Mouse (Mus musculus): ENCODE measurements around the gene Fto. TPM values are rescaled to one million over a fixed set of nuclear protein-coding genes. Genes with fewer than 3 reads are reported as not detected.

Gene Fto
- total RNA-seq, 2 experiments from 2014 or later, result 7.5 to 7.9 TPM

GRCm38 (mm10) chr8:91509206-91509899, 196.0 kb downstream of the Fto start:
- ATAC-seq (replicated peaks; ENCODE audit: low FRiP score, poor library complexity, severe bottlenecking), result no peak

DNA sequence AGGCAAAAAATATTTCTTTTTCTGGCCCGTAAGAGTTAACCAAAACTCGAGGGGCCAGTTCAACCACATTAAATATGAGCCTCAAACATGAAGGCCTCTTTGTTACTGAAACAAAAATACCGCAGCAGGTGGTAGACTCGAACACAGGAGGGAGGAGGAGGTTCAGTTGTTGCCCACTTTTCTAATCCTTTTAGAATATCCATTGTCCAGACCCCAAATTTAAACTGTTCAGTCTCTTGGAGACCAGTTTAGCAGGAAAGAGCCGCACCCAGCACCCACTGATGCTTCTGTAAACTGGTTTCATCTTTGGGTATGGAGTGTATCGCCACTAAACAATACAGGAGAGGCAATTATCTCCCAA, 196.6 kb downstream of the Fto start:
- ATAC-seq (replicated peaks; ENCODE audit: low FRiP score, poor library complexity, severe bottlenecking), result no peak

DNA sequence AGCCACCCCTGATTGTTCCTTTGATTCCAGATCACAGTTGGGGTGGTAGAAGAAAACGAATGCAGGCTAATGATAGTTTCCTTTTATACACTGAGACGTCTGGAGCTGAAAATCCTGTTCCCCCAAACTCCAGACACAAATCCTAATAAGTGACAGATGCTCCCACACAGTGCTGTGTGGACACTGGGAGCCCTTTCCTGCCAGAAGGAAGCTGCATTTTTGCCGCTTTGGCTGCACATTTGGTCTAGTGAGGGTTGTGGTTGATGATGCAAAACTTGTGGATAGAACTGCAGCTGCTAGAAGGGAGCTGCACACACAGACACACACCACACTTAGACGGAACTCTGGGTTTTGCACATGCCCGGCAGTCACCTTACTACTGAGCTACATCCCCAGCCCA, 197.4 kb downstream of the Fto start:
- no peak for ATAC-seq (replicated peaks; ENCODE audit: low FRiP score, poor library complexity, severe bottlenecking)

DNA sequence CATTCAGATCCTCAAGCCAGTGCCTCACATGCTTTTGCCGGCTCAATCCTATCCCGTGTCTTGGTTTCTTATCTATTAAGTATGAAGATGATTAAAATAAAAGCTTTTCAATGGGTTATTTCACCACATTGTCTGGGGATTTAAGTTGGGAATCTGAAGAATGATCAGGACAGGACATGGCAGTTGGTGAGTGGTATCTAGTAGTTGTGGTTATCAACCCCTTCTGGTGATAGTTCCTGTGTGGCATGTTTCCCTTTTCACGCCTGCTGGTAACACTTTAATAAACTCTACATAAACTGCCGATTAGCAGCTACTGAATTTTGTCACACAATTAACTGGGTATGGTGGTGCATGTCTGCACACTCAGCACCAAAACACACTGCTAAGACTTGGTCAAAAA, 198.6 kb downstream of the Fto start:
- ATAC-seq (replicated peaks; ENCODE audit: low FRiP score, poor library complexity, severe bottlenecking), result no peak

GRCm38 (mm10) chr8:91514752-91515478, 201.6 kb downstream of the Fto start:
- ATAC-seq (replicated peaks; ENCODE audit: low FRiP score, poor library complexity, severe bottlenecking), result no peak

- ATAC-seq (replicated peaks; ENCODE audit: low FRiP score, poor library complexity, severe bottlenecking), result no peak
Measured at GRCm38 (mm10) chr8:91516422-91516821, 203.1 kb downstream of the Fto start.

GRCm38 (mm10) chr8:91518085-91518484, 204.8 kb downstream of the Fto start:
- no peak for ATAC-seq (replicated peaks; ENCODE audit: low FRiP score, poor library complexity, severe bottlenecking)

DNA sequence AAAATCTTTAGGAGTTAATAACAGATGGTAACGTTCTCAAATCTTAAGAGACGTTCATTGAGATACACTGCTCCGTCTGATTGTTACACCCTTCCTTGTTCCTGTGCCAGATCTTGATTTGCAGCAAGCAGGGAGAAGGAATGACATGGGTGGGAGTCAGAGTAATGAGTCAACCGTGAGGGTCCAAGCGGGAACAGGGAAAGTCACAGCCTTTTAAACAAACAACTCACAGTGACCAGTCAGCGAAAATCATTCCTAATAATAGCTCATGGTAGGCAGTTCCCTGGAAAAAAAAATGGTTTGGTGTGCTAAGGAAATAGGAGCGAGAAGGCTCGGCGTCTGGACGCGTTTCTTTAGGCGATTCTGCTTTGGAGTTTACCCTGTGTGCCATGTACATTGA, 208.9 kb downstream of the Fto start:
- no peak for ATAC-seq (replicated peaks; ENCODE audit: low FRiP score, poor library complexity, severe bottlenecking)

GRCm38 (mm10) chr8:91524056-91524864, 210.9 kb downstream of the Fto start:
- no peak for ATAC-seq (replicated peaks; ENCODE audit: low FRiP score, poor library complexity, severe bottlenecking)

GRCm38 (mm10) chr8:91524865-91525250, 211.5 kb downstream of the Fto start:
- no peak for ATAC-seq (replicated peaks; ENCODE audit: low FRiP score, poor library complexity, severe bottlenecking)

DNA sequence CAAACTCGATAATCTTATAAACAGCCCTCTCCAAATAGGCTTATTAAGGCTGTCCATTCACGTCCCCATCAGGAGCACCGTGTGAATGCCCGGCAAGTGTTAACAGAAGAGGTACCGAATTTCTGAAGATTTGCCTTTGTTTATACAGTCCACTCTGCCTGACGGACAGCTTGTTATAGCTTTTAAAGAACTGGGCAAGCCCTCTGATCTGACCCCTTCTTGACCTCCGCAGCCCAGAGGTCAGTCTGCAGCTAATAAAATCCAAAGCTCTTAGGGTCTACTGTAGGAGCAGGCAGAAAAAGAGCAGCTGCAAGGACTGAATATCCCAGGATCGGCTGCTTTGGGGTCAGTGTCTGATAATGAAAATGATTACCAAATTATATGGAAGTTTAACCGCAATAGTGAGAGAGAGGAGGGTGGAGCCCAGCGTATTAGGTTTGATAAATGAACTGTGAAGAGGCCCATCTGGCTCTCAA, 212.1 kb downstream of the Fto start:
- ATAC-seq (replicated peaks; ENCODE audit: low FRiP score, poor library complexity, severe bottlenecking), result no peak

DNA sequence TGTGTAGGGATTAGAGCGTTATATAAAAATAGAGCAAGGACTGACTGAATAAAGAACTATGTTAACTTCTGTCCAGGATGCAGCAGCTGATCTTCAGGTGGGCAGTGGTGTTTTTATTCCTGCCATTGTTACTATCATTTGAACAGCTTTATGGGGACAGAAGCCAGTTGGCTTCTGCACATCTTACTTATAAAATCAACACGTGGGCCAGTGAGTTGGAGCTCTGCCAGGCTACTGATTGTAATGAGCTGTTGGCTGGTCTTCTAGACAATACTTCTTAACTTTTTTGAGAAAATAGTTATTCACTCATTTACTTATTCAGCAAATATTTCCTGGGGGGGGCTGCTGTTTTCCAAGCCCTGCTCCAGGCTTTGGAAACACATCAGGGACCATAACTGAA, 215.6 kb downstream of the Fto start:
- no peak for ATAC-seq (replicated peaks; ENCODE audit: low FRiP score, poor library complexity, severe bottlenecking)

- no peak for ATAC-seq (replicated peaks; ENCODE audit: low FRiP score, poor library complexity, severe bottlenecking)
Measured at GRCm38 (mm10) chr8:91529699-91530098, 216.4 kb downstream of the Fto start.

GRCm38 (mm10) chr8:91530656-91531055, 217.3 kb downstream of the Fto start:
- no peak for ATAC-seq (replicated peaks; ENCODE audit: low FRiP score, poor library complexity, severe bottlenecking)

DNA sequence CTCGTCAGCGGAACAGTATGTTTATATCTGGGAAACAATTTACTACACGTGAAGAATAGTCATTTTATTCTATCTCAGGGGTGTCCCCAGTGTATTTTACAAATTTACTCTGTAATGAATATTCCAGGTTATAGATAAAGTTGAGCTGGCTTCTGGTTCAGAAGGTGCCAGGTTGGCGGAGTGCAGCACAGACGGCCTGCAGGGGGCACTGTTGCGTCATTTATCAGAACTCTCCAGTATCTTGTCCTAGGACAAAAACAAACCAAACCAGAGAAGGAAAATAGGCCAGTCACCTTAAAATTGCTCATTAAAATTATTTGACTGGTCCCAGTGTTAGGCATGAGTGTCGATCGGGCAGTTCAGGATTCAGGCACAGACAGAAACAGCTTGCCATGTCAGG, 218.6 kb downstream of the Fto start:
- no peak; the same call in 1 of the 2 replicates for ATAC-seq (replicated peaks; ENCODE audit: low FRiP score, poor library complexity, severe bottlenecking)

GRCm38 (mm10) chr8:91532671-91533436, 219.5 kb downstream of the Fto start:
- ATAC-seq (replicated peaks; ENCODE audit: low FRiP score, poor library complexity, severe bottlenecking), result 0 out of 2 replicates have a peak, but pooled peaks have one; percentile 20

DNA sequence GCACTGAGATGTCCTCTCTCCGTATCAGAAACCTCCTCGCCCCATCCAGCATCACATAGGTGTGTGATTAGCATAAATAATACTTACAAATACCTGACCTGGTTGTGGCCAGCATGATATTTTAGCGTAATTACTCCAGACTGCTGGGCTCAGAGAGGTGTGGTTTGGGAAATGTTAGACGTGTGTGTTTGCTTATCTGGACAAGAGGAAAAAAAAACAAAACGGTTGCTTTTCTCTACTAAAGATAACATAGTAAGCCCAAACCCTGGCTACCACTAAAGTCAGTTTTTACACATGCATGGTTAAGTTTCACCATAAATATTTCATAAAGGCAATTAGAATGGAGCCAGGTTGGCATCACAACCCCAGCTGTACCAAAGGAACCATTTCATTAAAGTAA, 221.4 kb downstream of the Fto start:
- ATAC-seq (replicated peaks; ENCODE audit: low FRiP score, poor library complexity, severe bottlenecking), result no peak

DNA sequence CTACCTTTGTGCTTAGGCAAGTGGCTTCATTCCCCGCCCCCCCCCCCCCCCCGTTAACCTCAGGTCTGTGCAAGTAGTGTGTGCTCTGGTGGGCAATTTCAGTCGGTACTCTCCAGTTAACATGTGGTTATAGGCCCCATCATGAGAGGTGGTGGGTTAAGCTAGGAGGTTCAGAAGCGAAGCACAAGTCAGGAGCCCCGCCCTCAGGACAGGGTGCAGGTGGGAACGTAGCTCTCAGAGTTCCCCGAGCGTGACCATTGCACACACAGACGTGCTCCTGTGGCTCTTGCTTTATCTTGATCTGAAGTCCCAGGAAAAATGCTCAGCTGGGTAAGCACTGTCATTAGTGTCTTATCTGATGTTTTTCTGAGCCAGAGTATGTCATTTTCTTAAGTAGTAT, 224.8 kb downstream of the Fto start:
- no peak for ATAC-seq (replicated peaks; ENCODE audit: low FRiP score, poor library complexity, severe bottlenecking)

GRCm38 (mm10) chr8:91538892-91539291, 225.6 kb downstream of the Fto start:
- ATAC-seq (replicated peaks; ENCODE audit: low FRiP score, poor library complexity, severe bottlenecking), result no peak

DNA sequence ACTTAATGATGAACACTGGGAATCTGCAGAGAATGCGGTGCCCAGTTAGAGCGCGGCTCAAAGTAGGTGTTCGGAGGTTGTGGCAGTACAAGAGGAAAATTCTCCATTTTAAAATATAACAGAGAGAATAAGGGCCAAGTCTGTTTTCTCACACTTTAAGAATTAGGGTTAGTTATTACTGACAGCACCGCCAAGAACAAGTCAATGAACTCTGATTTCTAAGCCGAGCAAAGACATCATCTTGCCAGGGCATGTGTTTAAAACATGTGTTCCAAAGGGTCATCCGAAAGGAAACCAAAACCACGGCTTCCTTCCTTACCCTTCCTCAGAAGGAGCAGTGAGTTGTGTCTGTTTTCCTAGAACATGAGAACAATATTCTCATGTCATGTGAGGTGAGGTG, 226.3 kb downstream of the Fto start:
- ATAC-seq (replicated peaks; ENCODE audit: low FRiP score, poor library complexity, severe bottlenecking), result no peak
